In genomic region chr11:68035303-68035891, GRCm38 (mm10) we compare ENCODE assay signal across 16 mouse cellular contexts.
"Had no signal": no experiment of that assay in that cellular context is flagged by ENCODE, and none has a peak within 500 bp of the region (broad histone marks: within the 10 kb centered on the region; RNA-seq: fewer than 3 reads in every experiment).

No protein-coding gene starts in this region.

- H3K4me3 ChIP-seq: megakaryocyte, embryonic 14.5 days; midbrain, embryonic 10.5 days; midbrain, embryonic 12.5 days; neural tube, embryonic 12.5 days; stomach, embryonic 15.5 days had no signal

- H3K27ac ChIP-seq: midbrain, embryonic 12.5 days; neural tube, embryonic 12.5 days; stomach, embryonic 15.5 days; stomach, postnatal 0 days had no signal

- DNase-seq: lung, adult 18-20 months; lung, embryonic 14.5 days; lung, postnatal 14 days; lung, postnatal 4 days; midbrain, embryonic 14.5 days; right cerebral cortex, postnatal 14 days; thymus, adult 2 months; thymus, postnatal 25 days; thymus, postnatal 4 days had no signal

- H3K4me2 ChIP-seq: lung, embryonic 14.5 days; midbrain, embryonic 12.5 days; stomach, embryonic 15.5 days had no signal

- H3K9ac ChIP-seq: lung, embryonic 14.5 days; midbrain, embryonic 12.5 days; neural tube, embryonic 12.5 days; stomach, embryonic 15.5 days had no signal

- H3K36me3 ChIP-seq: midbrain, embryonic 10.5 days; midbrain, embryonic 12.5 days; neural tube, embryonic 12.5 days; stomach, embryonic 15.5 days had no signal

- ATAC-seq: midbrain, embryonic 16.5 days had no signal

- H3K27me3 ChIP-seq: megakaryocyte, embryonic 14.5 days; neural tube, embryonic 12.5 days; stomach, embryonic 15.5 days had no signal

- H3K9me3 ChIP-seq: megakaryocyte, embryonic 14.5 days; midbrain, embryonic 10.5 days; midbrain, embryonic 12.5 days; neural tube, embryonic 12.5 days; stomach, embryonic 15.5 days had no signal
